Mouse (Mus musculus) kidney, embryonic 16.5 days (tissue): Measurements from ENCODE around the gene Jarid2. TPM values are rescaled to one million over a fixed set of nuclear protein-coding genes. Genes with fewer than 3 reads are reported as not detected.

ENCODE experiments used
- ATAC-seq: fragments of 200-750 bp; cut with Nextera tagmentation; 2 replicates; pipeline ENCODE4 v1.8.0; 2017; ENCODE audit warnings: moderate TSS enrichment; ENCODE audit not compliant: low FRiP score, low TSS enrichment
- H3K27ac ChIP-seq: fragments of 300-500 bp; sonication (generic); 2 replicates; pipeline ENCODE4 v1.5.1; 2014; ENCODE audit warnings: low read length
- H3K27me3 ChIP-seq: fragments of 300-500 bp; sonication (generic); 2 replicates; pipeline ENCODE4 v1.6.1; 2014; ENCODE audit warnings: low read length, control low read depth, mixed read lengths; ENCODE audit not compliant: insufficient read depth
- H3K36me3 ChIP-seq: fragments of 300-500 bp; sonication (generic); 2 replicates; pipeline ENCODE4 v1.6.1; 2014; ENCODE audit warnings: low read length, control low read depth, mixed read lengths; ENCODE audit not compliant: insufficient read depth
- H3K4me1 ChIP-seq: fragments of 300-500 bp; sonication (generic); 2 replicates; pipeline ENCODE4 v1.6.1; 2014; ENCODE audit warnings: low read length, control low read depth, mixed read lengths; ENCODE audit not compliant: insufficient read depth
- H3K4me2 ChIP-seq: fragments of 300-500 bp; sonication (generic); replicated peaks from 2 replicates; pipeline ENCODE4 v1.6.1; 2014; ENCODE audit warnings: low read depth, low read length
- H3K4me3 ChIP-seq: fragments of 300-500 bp; sonication (generic); 2 replicates; pipeline ENCODE4 v1.5.1; 2014; ENCODE audit warnings: mild to moderate bottlenecking, low read length
- H3K9ac ChIP-seq: fragments of 300-500 bp; sonication (generic); replicated peaks from 2 replicates; pipeline ENCODE4 v1.6.1; 2014; ENCODE audit warnings: low read length
- H3K9me3 ChIP-seq: fragments of 300-500 bp; sonication (generic); 2 replicates; pipeline ENCODE4 v1.6.1; 2016; ENCODE audit warnings: low read length, control low read depth
- WGBS: fragments of 180-500 bp; shearing (Covaris S2); extraction: QIAGEN DNeasy Blood & Tissue Kit; methylation state at CpG from one replicate; pipeline ENCODE4 v1.1.7; 2014; 5-methylcytosine and 5-hydroxymethylcytosine counted together
- polyA plus RNA-seq: library from polyadenylated mRNA; unstranded; fragments of >200 nt; fragmentation: Nextera tagmentation; extraction: Ambion mirVana; gene quantifications from 2 replicates; pipeline ENCODE4 v1.2.1, GENCODE M21; 2015

Jarid2 gene
- polyA plus RNA-seq, 1 experiment from 2014 or later = 39.7 TPM

GRCm38 (mm10) chr13:44939326-44940035, 210.2 kb downstream of the Jarid2 start:
- Histone ChIP-seq H3K9ac (no peak overlapping the region), H3K4me1 (peaks cover 6% of the 10 kb centered on the region), H3K4me2 (no peak overlapping the region), H3K27me3 (no peaks in the 10 kb centered on the region), H3K9me3 (no peaks in the 10 kb centered on the region), H3K27ac (0 out of 2 replicates have a peak overlapping the region, but pooled peaks have one; percentile 13), H3K4me3 (no peak overlapping the region), H3K36me3 (no peaks in the 10 kb centered on the region)
- WGBS = 67% methylated on average over 8 of the region's 8 CpGs
- no peak for ATAC-seq

- Histone ChIP-seq H3K4me1 (peaks cover 10% of the 10 kb centered on the region), H3K27ac (no peak overlapping the region), H3K27me3 (no peaks in the 10 kb centered on the region), H3K9ac (no peak overlapping the region), H3K36me3 (no peaks in the 10 kb centered on the region), H3K4me3 (no peak overlapping the region), H3K4me2 (no peak overlapping the region), H3K9me3 (no peaks in the 10 kb centered on the region)
- WGBS = 74% methylated on average over 2 of the region's 2 CpGs
- ATAC-seq = no peak
Measured at GRCm38 (mm10) chr13:44943618-44944017, 214.3 kb downstream of the Jarid2 start.

GRCm38 (mm10) chr13:44946880-44947635, 217.8 kb downstream of the Jarid2 start:
- Histone ChIP-seq H3K9ac (no peak overlapping the region; the same call in 1 of the 2 replicates), H3K4me3 (no peak overlapping the region), H3K36me3 (no peaks in the 10 kb centered on the region), H3K27me3 (no peaks in the 10 kb centered on the region), H3K27ac (no peak overlapping the region), H3K4me2 (peak overlapping the region; percentile 8; the same call in 1 of the 2 replicates), H3K9me3 (no peaks in the 10 kb centered on the region), H3K4me1 (peaks cover 4% of the 10 kb centered on the region; the same call in 1 of the 2 replicates)
- 46% methylated on average over 8 of the region's 8 CpGs for WGBS
- no peak for ATAC-seq

- no peak for ATAC-seq
- 82% methylated on average over 16 of the region's 16 CpGs for WGBS
Measured at GRCm38 (mm10) chr13:44948320-44949250, 219.3 kb downstream of the Jarid2 start.

GRCm38 (mm10) chr13:44952393-44953086, 223.3 kb downstream of the Jarid2 start:
- WGBS = 74% methylated on average over 10 of the region's 10 CpGs
- no peak for ATAC-seq

More at GRCm38 (mm10) chr13:44948320-44949250, 219.3 kb downstream of the Jarid2 start:
- H3K4me3 ChIP-seq = no peak overlapping the region
- H3K4me2 ChIP-seq = no peak overlapping the region
- no peaks in the 10 kb centered on the region for H3K9me3 ChIP-seq
- no peaks in the 10 kb centered on the region for H3K27me3 ChIP-seq
- peaks cover 4% of the 10 kb centered on the region; the same call in 1 of the 2 replicates for H3K4me1 ChIP-seq
- no peak overlapping the region for H3K27ac ChIP-seq
- no peaks in the 10 kb centered on the region for H3K36me3 ChIP-seq
- no peak overlapping the region for H3K9ac ChIP-seq

GRCm38 (mm10) chr13:44953546-44954231, 224.4 kb downstream of the Jarid2 start:
- H3K27me3 ChIP-seq = no peaks in the 10 kb centered on the region
- no peaks in the 10 kb centered on the region for H3K9me3 ChIP-seq
- no peaks in the 10 kb centered on the region for H3K4me1 ChIP-seq
- H3K36me3 ChIP-seq = 0 out of 2 replicates have a peak, but pooled peaks cover 3% of the 10 kb centered on the region
- 88% methylated on average over 8 of the region's 8 CpGs for WGBS
- H3K27ac ChIP-seq = no peak overlapping the region
- no peak for ATAC-seq
- no peak overlapping the region for H3K4me2 ChIP-seq
- H3K9ac ChIP-seq = no peak overlapping the region
- no peak overlapping the region for H3K4me3 ChIP-seq

More at GRCm38 (mm10) chr13:44952393-44953086, 223.3 kb downstream of the Jarid2 start:
- H3K27ac ChIP-seq = no peak overlapping the region
- H3K9me3 ChIP-seq = no peaks in the 10 kb centered on the region
- no peak overlapping the region for H3K9ac ChIP-seq
- H3K36me3 ChIP-seq = 0 out of 2 replicates have a peak, but pooled peaks cover 3% of the 10 kb centered on the region
- H3K4me1 ChIP-seq = no peaks in the 10 kb centered on the region
- H3K4me3 ChIP-seq = no peak overlapping the region
- H3K4me2 ChIP-seq = no peak overlapping the region
- no peaks in the 10 kb centered on the region for H3K27me3 ChIP-seq

GRCm38 (mm10) chr13:44954232-44954568, 224.9 kb downstream of the Jarid2 start:
- Histone ChIP-seq H3K4me1 (no peaks in the 10 kb centered on the region), H3K27ac (no peak overlapping the region), H3K9ac (no peak overlapping the region), H3K36me3 (0 out of 2 replicates have a peak, but pooled peaks cover 3% of the 10 kb centered on the region), H3K27me3 (no peaks in the 10 kb centered on the region), H3K4me2 (no peak overlapping the region), H3K4me3 (no peak overlapping the region), H3K9me3 (no peaks in the 10 kb centered on the region)
- ATAC-seq = no peak
- WGBS = 93% methylated on average over 1 of the region's 1 CpGs

- H3K27me3 ChIP-seq = no peaks in the 10 kb centered on the region
- H3K9me3 ChIP-seq = no peaks in the 10 kb centered on the region
- WGBS = 92% methylated on average over 6 of the region's 6 CpGs
- H3K36me3 ChIP-seq = 0 out of 2 replicates have a peak, but pooled peaks cover 3% of the 10 kb centered on the region
- H3K4me3 ChIP-seq = no peak overlapping the region
- ATAC-seq = no peak
- H3K4me2 ChIP-seq = no peak overlapping the region
- H3K27ac ChIP-seq = no peak overlapping the region
- H3K9ac ChIP-seq = no peak overlapping the region
- no peaks in the 10 kb centered on the region for H3K4me1 ChIP-seq
Measured at GRCm38 (mm10) chr13:44955781-44956180, 226.5 kb downstream of the Jarid2 start.
